Mouse (Mus musculus) brain, adult 2 months (tissue): Measurements from ENCODE around the gene Park7.

Experiments used
- DNase-seq: peaks from one replicate; pipeline ENCODE4 v3.0.0; 2011; ENCODE audit warnings: low read depth, low spot score

Gene Park7

DNA sequence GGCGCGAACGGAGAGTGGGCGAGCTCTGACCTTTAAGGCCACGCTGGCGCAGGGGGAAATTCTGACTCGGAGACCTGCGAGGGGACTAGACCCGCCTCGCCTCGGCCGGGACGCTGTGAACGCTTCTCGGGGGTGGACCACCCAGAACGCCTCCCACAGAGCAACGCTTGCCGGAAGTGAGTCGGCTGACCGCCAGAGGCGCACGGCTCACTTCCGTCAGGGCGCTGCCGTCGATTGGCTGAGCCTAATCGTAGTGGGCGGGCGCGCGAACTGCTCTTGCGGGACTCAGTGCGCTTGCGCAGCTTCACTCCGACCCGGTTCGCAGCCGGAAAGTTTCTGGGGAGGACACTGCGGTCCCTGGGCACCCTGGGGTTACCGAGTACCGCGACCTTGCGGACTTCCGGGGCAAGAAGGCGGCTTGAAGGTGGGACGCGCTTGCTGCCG, at the start of gene Park7, which contains the start of gene Tnfrsf9:
Gene Park7 (minus strand): TSS at position 148 of the 444 bp plus-strand sequence.
Gene Tnfrsf9 (plus strand): TSS at position 273 of the 444 bp plus-strand sequence.
- DNase-seq = peak; percentile 99

- DNase-seq = no peak
Observed at GRCm38 (mm10) chr4:150963711-150964110, 49.5 kb upstream of the Park7 start.

- DNase-seq = peak; percentile 32
Observed at GRCm38 (mm10) chr4:150962231-150962630, 48.0 kb upstream of the Park7 start.

GRCm38 (mm10) chr4:150958536-150958935, 44.3 kb upstream of the Park7 start:
- DNase-seq = no peak

DNA sequence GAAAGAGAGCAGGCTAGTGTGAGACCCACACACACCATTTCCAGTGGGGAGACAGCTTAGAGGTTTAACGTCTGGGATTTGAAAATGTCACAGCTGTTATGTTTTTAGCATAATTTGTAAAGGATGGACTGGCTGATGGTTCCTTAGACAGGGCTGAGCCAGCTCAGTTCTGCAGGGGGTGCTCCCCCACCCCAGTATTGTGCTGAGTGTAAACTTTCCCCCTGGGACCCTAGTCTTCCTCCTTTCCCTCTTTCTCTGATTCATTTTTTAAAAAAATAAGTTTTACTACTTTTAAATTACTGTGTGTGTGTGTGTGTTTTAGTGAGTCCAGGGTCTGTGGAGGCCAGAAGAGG, 42.8 kb upstream of the Park7 start:
- DNase-seq = no peak

GRCm38 (mm10) chr4:150956369-150957105, 42.3 kb upstream of the Park7 start:
- peak; percentile 66 for DNase-seq

DNA sequence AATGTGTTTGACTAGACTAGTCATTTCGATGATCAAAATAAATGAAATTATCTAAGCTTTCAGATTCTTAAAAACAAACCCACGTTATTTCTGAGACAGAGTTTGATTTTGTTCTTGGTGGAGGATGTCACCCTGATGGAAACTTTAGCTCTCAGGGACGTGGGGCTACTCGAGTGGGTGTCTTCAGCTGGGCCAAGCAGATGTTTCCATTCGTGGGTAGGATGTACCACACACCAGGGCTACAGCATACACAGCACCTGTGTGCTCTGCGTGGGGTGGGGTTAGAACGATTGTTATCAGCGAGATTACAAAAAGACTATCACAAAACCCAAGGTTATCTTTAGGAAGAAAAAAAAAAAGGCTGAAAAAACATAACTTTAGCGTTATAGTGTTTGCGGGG, 36.7 kb upstream of the Park7 start:
- DNase-seq = no peak

- peak; percentile 65 for DNase-seq
Observed at GRCm38 (mm10) chr4:150944707-150945106, 30.5 kb upstream of the Park7 start.

DNA sequence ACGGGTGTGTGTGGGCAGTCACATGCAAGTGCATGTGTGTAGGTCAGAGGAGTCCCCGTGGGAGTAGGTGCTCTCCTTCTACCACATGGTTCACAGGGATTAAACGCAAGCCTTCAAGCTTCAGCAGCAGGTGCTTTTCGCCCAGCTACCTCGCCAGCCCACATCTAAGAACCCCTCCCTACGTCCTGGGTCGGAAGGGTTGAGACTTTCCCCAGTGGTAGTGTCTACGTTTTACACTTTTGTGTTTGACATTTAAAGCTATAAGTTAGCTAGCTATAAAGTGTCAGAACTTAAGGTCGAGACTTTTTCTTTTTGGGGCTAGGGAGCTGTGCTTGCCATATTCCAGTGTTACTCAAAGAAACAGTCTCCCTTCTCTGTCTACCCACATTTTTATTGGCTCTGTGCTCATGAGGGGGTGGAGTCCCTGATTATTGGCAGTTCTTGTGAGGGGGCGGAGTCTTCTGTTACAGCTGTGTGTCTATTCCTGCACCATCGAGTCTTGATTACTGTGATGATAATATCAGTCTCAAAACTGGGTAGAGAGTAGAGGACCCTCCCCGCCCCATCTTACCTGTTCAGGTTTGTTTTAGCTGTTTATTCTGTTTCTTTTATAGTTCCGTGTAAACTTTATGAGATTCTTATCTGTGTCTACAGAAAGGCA, 25.9 kb upstream of the Park7 start:
- DNase-seq = peak; percentile 41

DNA sequence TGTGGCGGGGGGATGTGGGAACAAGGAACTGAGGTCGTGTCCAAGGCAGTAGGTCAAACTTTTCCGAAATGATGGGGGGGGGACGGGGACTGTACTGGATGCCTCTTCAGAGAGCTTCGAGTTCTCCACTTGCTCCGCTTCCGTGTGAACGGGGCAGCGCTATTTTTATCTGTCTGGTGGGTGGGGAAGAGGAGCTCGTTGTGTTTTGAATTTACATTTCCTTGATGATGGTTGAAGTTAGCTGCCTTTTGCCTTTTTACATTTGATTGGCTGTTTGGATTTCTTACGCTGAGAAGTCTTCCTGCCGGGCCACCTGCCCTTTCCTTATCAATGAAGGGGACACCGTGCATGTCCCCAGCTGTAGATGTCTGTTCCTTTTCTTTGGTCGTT, 23.8 kb upstream of the Park7 start:
- peak; percentile 57 for DNase-seq

GRCm38 (mm10) chr4:150937293-150938062, 23.2 kb upstream of the Park7 start:
- DNase-seq = peak; percentile 76

DNA sequence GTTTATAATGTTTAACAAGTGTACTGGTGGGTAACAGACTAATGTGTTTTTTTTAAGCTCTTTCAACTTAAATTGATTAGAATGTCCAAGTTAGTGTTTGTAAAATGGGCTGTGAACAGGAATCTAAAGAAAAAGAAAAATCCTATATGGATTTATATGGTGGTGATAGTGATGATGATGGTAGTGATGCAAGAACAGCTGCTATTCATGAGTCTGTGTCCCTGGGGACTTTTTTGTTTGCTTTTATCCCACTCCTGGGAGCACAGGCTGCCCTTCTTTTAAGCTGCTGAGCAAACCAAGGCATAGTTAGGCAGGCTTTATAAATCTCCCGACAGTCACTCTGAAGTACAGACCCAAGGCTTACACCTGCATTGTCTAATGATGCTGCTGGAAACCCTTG, 19.3 kb upstream of the Park7 start:
- DNase-seq = no peak

DNA sequence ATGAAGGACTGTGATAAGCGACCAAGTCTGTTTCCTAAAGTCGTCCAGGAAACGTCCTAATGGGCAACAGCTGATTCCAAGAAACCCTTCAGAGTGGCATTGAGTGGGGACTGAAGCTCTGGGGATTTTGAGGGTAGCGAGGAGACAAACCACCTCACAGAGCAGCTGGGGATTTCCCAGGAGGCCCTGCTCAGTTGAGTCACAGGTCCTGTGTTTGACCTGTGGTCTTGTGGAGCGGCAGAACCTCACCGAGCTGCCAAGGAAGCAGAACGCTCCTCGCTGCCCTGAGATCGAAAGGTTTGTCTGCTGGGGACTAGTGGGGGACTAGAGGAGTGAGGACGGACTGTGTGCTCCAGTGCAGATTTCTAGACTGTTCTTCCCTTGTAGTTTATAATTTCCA, 13.6 kb upstream of the Park7 start:
- no peak for DNase-seq

- peak; percentile 67 for DNase-seq
Observed at GRCm38 (mm10) chr4:150926924-150927705, 12.9 kb upstream of the Park7 start.

GRCm38 (mm10) chr4:150925923-150926322, 11.7 kb upstream of the Park7 start:
- DNase-seq = no peak

- no peak for DNase-seq
Observed at GRCm38 (mm10) chr4:150924936-150925335, 10.7 kb upstream of the Park7 start.

- no peak for DNase-seq
Observed at GRCm38 (mm10) chr4:150924308-150924707, 10.1 kb upstream of the Park7 start.

GRCm38 (mm10) chr4:150921206-150921605, 7.0 kb upstream of the Park7 start:
- peak; percentile 41 for DNase-seq

DNA sequence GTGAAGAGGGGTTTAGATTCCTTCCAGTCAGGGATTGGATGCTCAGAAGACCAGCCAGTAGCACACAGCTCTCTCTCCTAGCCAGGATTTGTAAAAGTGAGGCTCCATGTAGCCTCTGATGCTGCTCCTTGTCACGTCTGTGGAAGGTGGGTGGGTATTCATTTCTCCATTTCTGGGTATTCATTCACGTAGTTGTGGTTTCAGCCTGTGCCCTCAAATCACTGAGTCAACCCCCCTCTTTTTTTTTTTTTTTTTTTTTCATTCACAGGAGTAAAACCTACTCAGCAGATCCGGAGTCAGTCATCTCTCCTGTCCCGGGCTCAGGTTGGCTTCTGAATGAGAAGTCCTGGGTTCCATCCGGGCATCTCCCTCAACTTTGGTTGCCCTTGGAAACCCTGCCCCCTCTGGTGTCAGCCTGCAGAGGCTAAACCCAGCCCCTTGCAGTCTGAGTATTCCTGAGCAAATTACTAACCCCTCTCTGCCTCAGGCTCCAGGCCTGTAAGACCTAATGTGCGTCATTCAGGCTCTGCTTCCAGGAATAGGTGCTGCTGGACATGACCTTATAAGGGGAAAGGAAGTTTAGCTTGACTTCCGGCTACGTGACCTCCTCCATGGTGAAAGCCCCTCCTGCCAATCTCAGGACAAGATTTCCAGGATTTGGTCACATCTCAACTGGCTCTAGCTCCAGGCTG, 3.2 kb upstream of the Park7 start:
- DNase-seq = no peak

DNA sequence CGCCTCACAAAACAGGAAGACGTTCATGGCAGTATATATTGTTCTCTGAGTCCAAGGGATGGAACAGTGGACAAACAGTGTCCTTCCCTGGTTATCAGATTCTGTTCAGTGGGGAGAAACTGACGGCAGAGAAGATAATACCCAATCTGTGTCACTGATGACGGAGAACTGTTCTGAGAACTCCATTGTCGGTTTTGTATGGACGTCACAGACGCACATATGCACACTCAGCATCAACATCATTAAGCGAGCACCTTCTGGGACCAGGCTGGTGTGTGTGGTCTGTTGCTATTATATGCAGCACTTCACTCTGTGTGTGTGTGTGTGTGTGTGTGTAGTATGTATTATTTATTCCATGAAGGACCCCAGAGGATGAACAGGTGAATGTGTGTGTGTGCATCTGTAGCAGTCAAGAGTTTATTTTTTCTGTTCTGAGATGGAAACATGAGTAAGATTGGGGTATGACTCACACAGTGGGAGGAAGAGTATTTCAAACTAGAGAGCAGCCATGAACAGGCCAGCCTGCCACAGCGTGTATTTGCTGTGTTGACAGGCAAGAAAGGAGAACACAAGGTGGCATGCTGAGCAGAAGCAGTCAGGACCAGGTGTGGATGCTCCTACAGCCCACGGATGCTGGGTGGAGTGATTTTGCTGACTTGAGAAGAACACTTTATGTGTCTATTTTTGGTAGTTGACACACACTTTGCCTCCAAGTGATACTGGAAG, 1.1 kb upstream of the Park7 start:
- peak; percentile 83 for DNase-seq
